Mouse (Mus musculus) G1E (cell line): ENCODE measurements around the gene Spats2l. TPM values are rescaled to one million over a fixed set of nuclear protein-coding genes. Genes with fewer than 3 reads are reported as not detected.

Experiments used
- ATAC-seq: 2 replicates; pipeline ENCODE4 v1.8.0; 2016; ENCODE audit warnings: mild to moderate bottlenecking; ENCODE audit not compliant: insufficient number of reproducible peaks, poor library complexity, low FRiP score, severe bottlenecking; ENCODE audit errors: extremely low read depth
- DNase-seq: peaks from one replicate; pipeline ENCODE4 v3.0.0; 2012; ENCODE audit warnings: low spot score
- H3K27me3 ChIP-seq: 2 replicates; pipeline ENCODE4 v1.6.1; 2012; ENCODE audit warnings: mild to moderate bottlenecking, low read length, inconsistent platforms; ENCODE audit not compliant: insufficient read depth
- H3K36me3 ChIP-seq: replicated peaks from 2 replicates; pipeline ENCODE3; 2012; ENCODE audit warnings: mild to moderate bottlenecking, inconsistent platforms
- H3K4me1 ChIP-seq: 2 replicates; pipeline ENCODE4 v1.6.1; 2012; ENCODE audit warnings: low read depth, low read length, inconsistent platforms, mixed read lengths; ENCODE audit not compliant: insufficient read depth
- H3K4me3 ChIP-seq: 2 replicates; pipeline ENCODE4 v1.5.1; 2012; ENCODE audit warnings: low read depth, mild to moderate bottlenecking, inconsistent platforms, low read length, moderate library complexity, mixed read lengths
- H3K9me3 ChIP-seq: replicated peaks from 2 replicates; pipeline ENCODE4 v1.6.1; 2012; ENCODE audit warnings: inconsistent platforms
- CTCF ChIP-seq: IDR thresholded peaks from 2 replicates; pipeline ENCODE4 v1.5.1; 2012; ENCODE audit warnings: low read depth, low read length, inconsistent platforms, mixed read lengths
- GATA1 ChIP-seq: IDR thresholded peaks from 2 replicates; pipeline ENCODE4 v1.6.1; 2012; ENCODE audit warnings: borderline replicate concordance, low read length, inconsistent platforms, mixed read lengths
- GATA2 ChIP-seq: IDR thresholded peaks from 2 replicates; pipeline ENCODE4 v1.6.1; 2012; ENCODE audit warnings: low read depth, low read length, inconsistent platforms, borderline replicate concordance
- POLR2AphosphoS5 ChIP-seq: IDR thresholded peaks from 2 replicates; pipeline ENCODE4 v1.6.1; 2012; ENCODE audit warnings: low read depth, low read length, inconsistent platforms; ENCODE audit not compliant: insufficient replicate concordance
- TAL1 ChIP-seq: conservative IDR thresholded peaks from 2 replicates; pipeline ENCODE4 v1.6.1; 2012; ENCODE audit warnings: low read depth, low read length, inconsistent platforms, mixed read lengths
- polyA plus RNA-seq: library from polyadenylated mRNA; stranded (reverse); fragments of >175 nt; gene quantifications from 2 replicates; pipeline ENCODE4 v1.2.3, GENCODE M21; 2012
- total RNA-seq, 2 experiments: library from RNA; stranded (forward) in 1 of 2; stranded (reverse) in 1 of 2; fragments of 200-1000 nt in 1 of 2; fragments of >200 nt in 1 of 2; fragmentation: Nextera tagmentation in 1 of 2; gene quantifications; 2 replicates each; pipeline ENCODE4 v1.2.3; 2014 to 2017

Gene Spats2l
- total and polyA plus RNA-seq, 3 experiments = 0.33 TPM; not detected in 2

- DNase-seq (no peak), ATAC-seq (no peak)
- H3K9me3 ChIP-seq = no peaks in the 10 kb centered on the region
- no peaks in the 10 kb centered on the region for H3K36me3 ChIP-seq
- no peak overlapping the region for H3K4me3 ChIP-seq
- H3K27me3 ChIP-seq = no peaks in the 10 kb centered on the region
- no peak for TF ChIP-seq POLR2AphosphoS5
- H3K4me1 ChIP-seq = no peaks in the 10 kb centered on the region
These were observed 76.0 kb downstream of the Spats2l start for GRCm38 (mm10) chr1:57849916-57850315.

- no peaks in the 10 kb centered on the region for H3K27me3 ChIP-seq
- TF ChIP-seq GATA1 (no peak), CTCF (no peak), POLR2AphosphoS5 (no peak), GATA2 (no peak), TAL1 (no peak)
- no peaks in the 10 kb centered on the region for H3K36me3 ChIP-seq
- DNase-seq = no peak
- H3K9me3 ChIP-seq = no peaks in the 10 kb centered on the region
- no peaks in the 10 kb centered on the region for H3K4me1 ChIP-seq
- no peak for ATAC-seq
- H3K4me3 ChIP-seq = no peak overlapping the region
These were observed 77.9 kb downstream of the Spats2l start for GRCm38 (mm10) chr1:57851871-57852270.

- TF ChIP-seq POLR2AphosphoS5 = no peak
- TF ChIP-seq CTCF = no peak
- no peak for TF ChIP-seq TAL1
- TF ChIP-seq GATA2 = no peak
- TF ChIP-seq GATA1 = no peak
- no peaks in the 10 kb centered on the region for H3K4me1 ChIP-seq
- H3K36me3 ChIP-seq = no peaks in the 10 kb centered on the region
- no peaks in the 10 kb centered on the region; the same call in 1 of the 2 replicates for H3K27me3 ChIP-seq
- H3K4me3 ChIP-seq = no peak overlapping the region
- H3K9me3 ChIP-seq = no peaks in the 10 kb centered on the region
- DNase-seq (no peak), ATAC-seq (no peak)
These were observed 78.8 kb downstream of the Spats2l start for GRCm38 (mm10) chr1:57852562-57853271.

- TF ChIP-seq CTCF = no peak
- no peak for TF ChIP-seq TAL1
- TF ChIP-seq GATA1 = no peak
- no peak for TF ChIP-seq POLR2AphosphoS5
- no peak for TF ChIP-seq GATA2
- H3K4me1 ChIP-seq = no peaks in the 10 kb centered on the region
- no peaks in the 10 kb centered on the region for H3K9me3 ChIP-seq
- ATAC-seq = no peak
- no peak overlapping the region for H3K4me3 ChIP-seq
- no peaks in the 10 kb centered on the region for H3K36me3 ChIP-seq
- H3K27me3 ChIP-seq = peaks cover 2% of the 10 kb centered on the region
- no peak for DNase-seq
These were observed 83.8 kb downstream of the Spats2l start for GRCm38 (mm10) chr1:57857799-57858198.

- Histone ChIP-seq H3K4me3 (no peak overlapping the region), H3K4me1 (no peaks in the 10 kb centered on the region), H3K36me3 (no peaks in the 10 kb centered on the region), H3K27me3 (peaks cover 2% of the 10 kb centered on the region), H3K9me3 (no peaks in the 10 kb centered on the region)
- DNase-seq = no peak
- no peak for TF ChIP-seq POLR2AphosphoS5
- TF ChIP-seq GATA1 = no peak
- TF ChIP-seq CTCF = no peak
- ATAC-seq = no peak
These were observed 88.1 kb downstream of the Spats2l start for GRCm38 (mm10) chr1:57862024-57862423.

GRCm38 (mm10) chr1:57868651-57869050 is 94.7 kb downstream of the Spats2l start:
- ATAC-seq = no peak
- peaks cover 7% of the 10 kb centered on the region for H3K27me3 ChIP-seq
- no peaks in the 10 kb centered on the region for H3K36me3 ChIP-seq
- H3K4me3 ChIP-seq = no peak overlapping the region
- DNase-seq = no peak
- no peaks in the 10 kb centered on the region for H3K4me1 ChIP-seq
- H3K9me3 ChIP-seq = no peaks in the 10 kb centered on the region
- no peak for TF ChIP-seq GATA1

GRCm38 (mm10) chr1:57872006-57872405 is 98.0 kb downstream of the Spats2l start:
- Histone ChIP-seq H3K27me3 (peaks cover 7% of the 10 kb centered on the region), H3K9me3 (no peaks in the 10 kb centered on the region), H3K4me1 (no peaks in the 10 kb centered on the region), H3K4me3 (no peak overlapping the region), H3K36me3 (no peaks in the 10 kb centered on the region)
- no peak for TF ChIP-seq TAL1
- no peak for TF ChIP-seq POLR2AphosphoS5
- TF ChIP-seq GATA1 = no peak
- TF ChIP-seq GATA2 = no peak
- no peak for TF ChIP-seq CTCF
- no peak for ATAC-seq
- DNase-seq = no peak
